Mouse (Mus musculus): ENCODE data around the gene Olfm1. TPM values are rescaled to one million over a fixed set of nuclear protein-coding genes. Genes with fewer than 3 reads are reported as not detected.

The Olfm1 gene
- polyA plus RNA-seq, 1 experiment from 2014 or later: 14.8 TPM

DNA sequence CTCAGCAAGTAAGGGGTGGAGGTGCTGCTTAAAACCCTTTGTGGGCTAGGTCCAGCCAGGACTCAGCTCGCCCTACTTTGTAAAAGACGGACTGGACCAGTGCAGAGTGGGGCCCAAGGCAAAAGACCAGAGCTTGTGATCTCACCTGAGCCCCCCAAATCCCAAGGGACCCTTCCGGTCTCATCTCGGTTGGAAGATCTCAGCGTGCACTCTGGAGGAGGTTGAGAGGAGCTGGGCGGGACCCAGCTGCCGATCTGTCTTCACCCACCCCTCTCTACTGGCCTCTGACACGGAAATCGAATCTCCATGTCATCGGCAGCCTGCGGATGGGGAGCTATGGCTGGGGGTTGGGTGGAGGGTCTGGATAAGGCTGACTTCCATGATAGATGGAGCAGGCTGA, 13.7 kb downstream of the Olfm1 start:
- Histone ChIP-seq H3K36me3 (ENCODE audit: control insufficient read depth, insufficient read depth) (no peaks in the 10 kb centered on the region), H3K4me1 (replicated peaks; ENCODE audit: control insufficient read depth, insufficient read depth, low read length) (no peaks in the 10 kb centered on the region; the same call in 1 of the 2 replicates), H3K4me3 (ENCODE audit: low read depth, low read length) (peak overlapping the region; percentile 52), H3K4me2 (replicated peaks; ENCODE audit: low read depth) (peak overlapping the region; percentile 94), H3K27ac (ENCODE audit: low read depth, low read length) (no peak overlapping the region), H3K9ac (ENCODE audit: low read depth, low read length) (0 out of 2 replicates have a peak overlapping the region, but pooled peaks have one; percentile 42), H3K27me3 (replicated peaks; ENCODE audit: control insufficient read depth, insufficient read depth, low read length) (peaks cover 20% of the 10 kb centered on the region), H3K9me3 (ENCODE audit: control insufficient read depth) (no peaks in the 10 kb centered on the region)
- WGBS: 25% methylated on average over 11 of the region's 11 CpGs
- ATAC-seq: no peak
- no peak for TF ChIP-seq CTCF (IDR thresholded peaks at IDR 0.05; ENCODE audit: low read depth)

- 87% methylated on average over 3 of the region's 3 CpGs for WGBS
- no peak for ATAC-seq
- H3K4me1 ChIP-seq (replicated peaks; ENCODE audit: control insufficient read depth, insufficient read depth, low read length): no peaks in the 10 kb centered on the region; the same call in 1 of the 2 replicates
- no peak for TF ChIP-seq CTCF (IDR thresholded peaks at IDR 0.05; ENCODE audit: low read depth)
- no peak overlapping the region for H3K4me2 ChIP-seq (replicated peaks; ENCODE audit: low read depth)
- no peak overlapping the region for H3K9ac ChIP-seq (ENCODE audit: low read depth, low read length)
- H3K27ac ChIP-seq (ENCODE audit: low read depth, low read length): no peak overlapping the region
- no peaks in the 10 kb centered on the region for H3K9me3 ChIP-seq (ENCODE audit: control insufficient read depth)
- no peaks in the 10 kb centered on the region for H3K36me3 ChIP-seq (ENCODE audit: control insufficient read depth, insufficient read depth)
- peaks cover 20% of the 10 kb centered on the region for H3K27me3 ChIP-seq (replicated peaks; ENCODE audit: control insufficient read depth, insufficient read depth, low read length)
- no peak overlapping the region for H3K4me3 ChIP-seq (ENCODE audit: low read depth, low read length)
These were observed 14.5 kb downstream of the Olfm1 start for GRCm38 (mm10) chr2:28207200-28207750.

DNA sequence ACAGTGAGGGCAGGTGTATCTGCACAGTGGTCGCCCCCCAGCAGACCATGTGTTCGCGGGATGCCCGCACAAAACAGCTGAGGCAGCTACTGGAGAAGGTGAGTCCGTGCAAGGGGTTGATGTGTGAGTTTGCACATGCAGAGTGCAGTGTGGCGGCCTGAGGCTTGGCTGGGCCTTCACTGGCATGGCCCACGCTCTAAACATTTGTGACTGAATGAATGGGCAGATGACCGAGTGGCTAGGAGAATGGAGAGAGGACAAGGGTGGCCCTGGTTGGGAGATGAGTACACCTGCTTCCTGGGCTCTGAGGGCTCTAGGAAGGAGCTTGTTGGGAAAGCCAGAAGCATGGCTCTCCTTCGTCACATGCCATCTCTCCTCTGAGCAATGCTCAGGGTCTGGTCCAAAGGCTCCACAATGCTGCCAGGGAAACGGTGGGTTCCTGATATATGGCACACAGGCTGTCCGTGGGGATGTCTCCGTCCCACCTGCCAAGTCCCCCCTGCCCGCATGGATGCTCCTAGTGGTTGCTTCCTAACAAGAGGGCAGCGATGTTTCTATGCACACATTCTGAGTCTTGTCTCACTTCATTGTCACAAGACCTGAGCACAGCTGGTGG, 15.4 kb downstream of the Olfm1 start:
- Histone ChIP-seq H3K4me1 (replicated peaks; ENCODE audit: control insufficient read depth, insufficient read depth, low read length) (no peaks in the 10 kb centered on the region; the same call in 1 of the 2 replicates), H3K36me3 (ENCODE audit: control insufficient read depth, insufficient read depth) (no peaks in the 10 kb centered on the region), H3K9me3 (ENCODE audit: control insufficient read depth) (no peaks in the 10 kb centered on the region), H3K27me3 (replicated peaks; ENCODE audit: control insufficient read depth, insufficient read depth, low read length) (peaks cover 20% of the 10 kb centered on the region), H3K4me3 (ENCODE audit: low read depth, low read length) (no peak overlapping the region), H3K9ac (ENCODE audit: low read depth, low read length) (no peak overlapping the region), H3K4me2 (replicated peaks; ENCODE audit: low read depth) (no peak overlapping the region), H3K27ac (ENCODE audit: low read depth, low read length) (no peak overlapping the region)
- ATAC-seq: no peak
- 91% methylated on average over 14 of the region's 14 CpGs for WGBS
- no peak for TF ChIP-seq CTCF (IDR thresholded peaks at IDR 0.05; ENCODE audit: low read depth)

DNA sequence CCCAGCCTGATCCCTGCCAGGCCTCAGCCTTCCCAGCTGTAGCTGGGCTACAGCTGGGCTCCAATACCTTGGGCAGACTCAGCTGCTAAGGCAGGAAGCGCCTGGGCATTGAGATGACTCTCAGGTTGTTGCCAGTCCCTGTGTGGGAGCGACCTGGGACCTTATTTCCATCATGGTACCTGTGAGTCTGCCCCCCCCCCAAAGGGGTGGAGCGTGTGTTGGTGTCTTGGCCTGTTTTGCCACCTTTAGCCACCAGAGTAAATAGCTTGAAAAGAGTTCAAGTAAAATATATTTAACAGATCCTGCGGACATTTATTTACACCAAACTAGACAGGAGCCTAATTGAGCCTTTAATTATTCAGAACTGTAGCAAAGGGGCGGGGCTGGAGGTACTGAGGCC, 16.4 kb downstream of the Olfm1 start:
- WGBS: 87% methylated on average over 5 of the region's 5 CpGs

DNA sequence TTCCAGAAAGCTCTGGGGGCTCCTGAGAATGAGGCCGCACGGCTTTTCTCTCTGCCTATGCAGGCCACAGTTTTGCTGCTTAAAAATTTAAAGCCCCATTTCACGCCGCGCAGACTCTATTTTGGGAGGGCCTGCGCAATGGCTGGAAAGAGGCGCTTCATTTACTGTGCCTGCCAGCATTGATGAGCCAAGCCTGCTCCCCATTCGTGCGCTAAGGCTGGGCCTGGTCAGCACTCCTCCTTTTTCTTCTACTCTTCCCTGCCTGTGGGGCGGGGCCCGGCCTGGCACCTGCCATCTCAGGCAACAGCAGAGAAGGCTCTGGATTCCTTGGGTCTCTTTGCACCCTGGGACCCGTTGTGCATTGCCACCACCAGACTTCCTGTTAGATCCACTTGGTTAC, 16.9 kb downstream of the Olfm1 start:
- WGBS: 82% methylated on average over 12 of the region's 12 CpGs

More for the DNA sequence above, 16.4 kb downstream of the Olfm1 start:
- no peaks in the 10 kb centered on the region; the same call in 1 of the 2 replicates for H3K4me1 ChIP-seq (replicated peaks; ENCODE audit: control insufficient read depth, insufficient read depth, low read length)
- H3K4me2 ChIP-seq (replicated peaks; ENCODE audit: low read depth): no peak overlapping the region
- H3K9ac ChIP-seq (ENCODE audit: low read depth, low read length): no peak overlapping the region
- no peak for TF ChIP-seq CTCF (IDR thresholded peaks at IDR 0.05; ENCODE audit: low read depth)
- no peak overlapping the region for H3K27ac ChIP-seq (ENCODE audit: low read depth, low read length)
- H3K36me3 ChIP-seq (ENCODE audit: control insufficient read depth, insufficient read depth): no peaks in the 10 kb centered on the region
- H3K27me3 ChIP-seq (replicated peaks; ENCODE audit: control insufficient read depth, insufficient read depth, low read length): peaks cover 20% of the 10 kb centered on the region
- no peak for ATAC-seq
- no peaks in the 10 kb centered on the region for H3K9me3 ChIP-seq (ENCODE audit: control insufficient read depth)
- H3K4me3 ChIP-seq (ENCODE audit: low read depth, low read length): no peak overlapping the region

DNA sequence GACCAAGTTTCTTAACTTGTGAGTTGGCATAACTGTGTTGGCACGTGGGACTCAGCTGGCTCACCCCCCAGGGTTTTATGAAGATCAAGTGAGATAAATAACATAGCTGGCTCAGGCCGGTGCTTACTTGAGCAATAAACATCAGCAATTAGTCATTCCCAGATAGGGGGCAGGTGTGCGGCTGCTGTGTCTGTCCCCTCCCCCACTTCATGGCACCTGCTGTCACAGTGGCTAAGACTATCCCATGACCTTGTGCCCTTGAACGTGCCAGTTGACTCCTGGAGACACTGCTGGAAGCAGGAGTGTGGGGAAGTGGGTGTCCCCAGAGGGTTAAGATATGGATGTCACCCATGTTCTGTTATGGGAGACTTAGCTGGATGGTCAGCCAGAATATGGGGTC, 17.5 kb downstream of the Olfm1 start:
- H3K9me3 ChIP-seq (ENCODE audit: control insufficient read depth): no peaks in the 10 kb centered on the region
- WGBS: 30% methylated on average over 4 of the region's 4 CpGs
- H3K4me3 ChIP-seq (ENCODE audit: low read depth, low read length): no peak overlapping the region
- H3K4me1 ChIP-seq (replicated peaks; ENCODE audit: control insufficient read depth, insufficient read depth, low read length): no peaks in the 10 kb centered on the region
- peaks cover 12% of the 10 kb centered on the region for H3K27me3 ChIP-seq (replicated peaks; ENCODE audit: control insufficient read depth, insufficient read depth, low read length)
- no peak overlapping the region for H3K27ac ChIP-seq (ENCODE audit: low read depth, low read length)
- TF ChIP-seq CTCF (IDR thresholded peaks at IDR 0.05; ENCODE audit: low read depth): no peak
- ATAC-seq: 0 out of 2 replicates have a peak, but pooled peaks have one; percentile 21
- no peak overlapping the region for H3K9ac ChIP-seq (ENCODE audit: low read depth, low read length)
- H3K36me3 ChIP-seq (ENCODE audit: control insufficient read depth, insufficient read depth): no peaks in the 10 kb centered on the region
- H3K4me2 ChIP-seq (replicated peaks; ENCODE audit: low read depth): no peak overlapping the region

More for the DNA sequence above, 16.9 kb downstream of the Olfm1 start:
- H3K9ac ChIP-seq (ENCODE audit: low read depth, low read length): no peak overlapping the region
- H3K4me3 ChIP-seq (ENCODE audit: low read depth, low read length): no peak overlapping the region
- H3K4me1 ChIP-seq (replicated peaks; ENCODE audit: control insufficient read depth, insufficient read depth, low read length): no peaks in the 10 kb centered on the region
- no peak for ATAC-seq
- H3K4me2 ChIP-seq (replicated peaks; ENCODE audit: low read depth): no peak overlapping the region
- no peak for TF ChIP-seq CTCF (IDR thresholded peaks at IDR 0.05; ENCODE audit: low read depth)
- H3K36me3 ChIP-seq (ENCODE audit: control insufficient read depth, insufficient read depth): no peaks in the 10 kb centered on the region
- H3K27me3 ChIP-seq (replicated peaks; ENCODE audit: control insufficient read depth, insufficient read depth, low read length): peaks cover 16% of the 10 kb centered on the region
- H3K27ac ChIP-seq (ENCODE audit: low read depth, low read length): no peak overlapping the region
- no peaks in the 10 kb centered on the region for H3K9me3 ChIP-seq (ENCODE audit: control insufficient read depth)
